Mouse (Mus musculus): Measurements from ENCODE around the gene Insl6. TPM values are rescaled to one million over a fixed set of nuclear protein-coding genes. Genes with fewer than 3 reads are reported as not detected.
A peak's percentile ranks its signal among the peaks of the same experiment; 100 is the strongest.

Gene Insl6
- polyA plus RNA-seq, 1 experiment from 2014 or later: 3.2 TPM

DNA sequence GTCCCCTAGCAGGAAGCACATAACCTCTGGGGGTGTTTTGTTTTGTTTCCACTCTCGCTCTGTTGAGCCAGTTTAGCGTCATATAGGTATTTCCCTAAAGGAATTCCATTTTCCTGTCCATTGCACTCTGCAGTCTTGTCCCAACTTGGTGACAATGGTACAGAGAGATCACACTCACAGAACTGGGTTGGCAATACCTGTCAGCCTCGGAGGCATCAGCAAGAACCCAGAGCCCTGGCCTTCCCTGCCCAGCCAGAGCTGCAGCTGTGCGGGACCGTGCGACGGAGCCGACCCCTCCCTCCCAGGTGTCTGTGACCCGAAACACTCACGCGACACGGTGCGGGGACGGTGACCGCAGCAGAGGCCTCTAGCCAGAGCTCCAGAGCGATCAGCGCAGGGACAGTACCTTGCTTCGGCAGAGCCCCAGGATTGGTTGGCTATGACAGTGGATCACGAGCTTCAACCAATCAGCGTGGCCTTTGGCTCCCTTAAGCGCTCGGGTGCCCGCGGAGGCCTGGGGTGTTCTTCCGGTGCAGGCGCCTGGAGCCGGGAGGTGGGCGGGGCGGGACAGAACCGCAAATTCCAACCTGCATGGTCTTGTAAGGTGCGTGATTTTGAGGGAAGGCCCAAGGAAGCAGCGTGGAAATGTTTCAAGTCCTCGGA, 36.4 kb upstream of the Insl6 start:
- WGBS: 3% methylated on average over 33 of the region's 33 CpGs
- Histone ChIP-seq H3K4me3 (ENCODE audit: low read depth, low read length) (peak overlapping the region; percentile 74), H3K27me3 (replicated peaks; ENCODE audit: control insufficient read depth, insufficient read depth, low read length) (no peaks in the 10 kb centered on the region), H3K4me1 (replicated peaks; ENCODE audit: control insufficient read depth, insufficient read depth, low read length) (peaks cover 16% of the 10 kb centered on the region), H3K27ac (ENCODE audit: low read depth, low read length) (no peak overlapping the region; the same call in 1 of the 2 replicates), H3K4me2 (peak overlapping the region; percentile 89), H3K36me3 (ENCODE audit: control insufficient read depth, insufficient read depth, low read length) (no peaks in the 10 kb centered on the region), H3K9ac (ENCODE audit: low read depth, low read length) (peak overlapping the region; percentile 78), H3K9me3 (ENCODE audit: control insufficient read depth, low read length) (no peaks in the 10 kb centered on the region)
- ATAC-seq (replicated peaks; ENCODE audit: low FRiP score): peak; percentile 100
- DNase-seq (ENCODE audit: low spot score): peak; percentile 80

DNA sequence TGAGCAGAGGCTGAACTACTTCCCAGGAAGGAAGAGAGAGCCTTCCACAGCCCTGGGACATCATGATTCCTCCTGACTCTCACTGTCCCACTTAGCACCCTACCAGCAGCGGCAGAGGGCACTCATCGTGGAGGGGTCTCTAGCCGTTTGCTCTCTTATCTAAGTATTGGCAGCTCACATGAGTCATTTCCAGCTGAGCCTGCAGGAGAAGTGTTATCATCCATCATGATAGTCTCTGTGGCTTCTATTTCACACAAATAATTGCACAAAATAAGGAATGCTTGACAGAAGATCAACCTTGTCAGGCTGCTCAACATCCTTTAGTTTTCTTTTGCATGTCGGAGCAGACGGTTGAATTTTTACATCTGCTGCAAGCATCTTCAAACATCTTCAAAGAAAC, 35.1 kb upstream of the Insl6 start:
- no peaks in the 10 kb centered on the region for H3K9me3 ChIP-seq (ENCODE audit: control insufficient read depth, low read length)
- DNase-seq (ENCODE audit: low spot score) (no peak), ATAC-seq (replicated peaks; ENCODE audit: low FRiP score) (no peak)
- H3K9ac ChIP-seq (ENCODE audit: low read depth, low read length): 0 out of 2 replicates have a peak overlapping the region, but pooled peaks have one; percentile 12
- H3K4me2 ChIP-seq: peak overlapping the region; percentile 89
- peaks cover 16% of the 10 kb centered on the region for H3K4me1 ChIP-seq (replicated peaks; ENCODE audit: control insufficient read depth, insufficient read depth, low read length)
- H3K27me3 ChIP-seq (replicated peaks; ENCODE audit: control insufficient read depth, insufficient read depth, low read length): no peaks in the 10 kb centered on the region
- no peak overlapping the region for H3K27ac ChIP-seq (ENCODE audit: low read depth, low read length)
- no peak overlapping the region for H3K4me3 ChIP-seq (ENCODE audit: low read depth, low read length)
- H3K36me3 ChIP-seq (ENCODE audit: control insufficient read depth, insufficient read depth, low read length): no peaks in the 10 kb centered on the region
- 31% methylated on average over 5 of the region's 5 CpGs for WGBS

DNA sequence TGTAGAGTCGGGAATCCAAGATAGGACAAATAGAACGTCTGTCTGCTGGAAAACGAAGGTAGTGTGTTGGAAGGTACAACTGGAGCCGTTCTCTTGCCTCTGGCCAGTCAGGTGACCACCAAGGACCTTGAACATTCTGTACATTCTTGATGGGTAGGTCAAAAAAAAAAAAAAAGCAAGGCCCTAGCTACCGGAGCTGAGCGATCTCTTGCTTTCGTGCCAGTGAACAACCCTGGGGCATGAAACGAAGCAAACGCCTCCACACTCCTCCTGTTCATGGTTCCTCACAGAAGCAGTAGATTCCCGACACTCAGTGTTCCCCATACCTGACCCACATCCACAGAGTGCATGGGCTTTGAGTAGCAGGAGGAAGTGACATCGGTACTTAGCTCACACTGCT, 31.1 kb upstream of the Insl6 start:
- DNase-seq (ENCODE audit: low spot score) (no peak), ATAC-seq (replicated peaks; ENCODE audit: low FRiP score) (no peak)
- peaks cover 12% of the 10 kb centered on the region for H3K4me1 ChIP-seq (replicated peaks; ENCODE audit: control insufficient read depth, insufficient read depth, low read length)
- H3K9me3 ChIP-seq (ENCODE audit: control insufficient read depth, low read length): no peaks in the 10 kb centered on the region
- no peak overlapping the region for H3K4me2 ChIP-seq
- WGBS: 86% methylated on average over 11 of the region's 11 CpGs
- H3K27ac ChIP-seq (ENCODE audit: low read depth, low read length): no peak overlapping the region
- H3K36me3 ChIP-seq (ENCODE audit: control insufficient read depth, insufficient read depth, low read length): no peaks in the 10 kb centered on the region
- no peak overlapping the region for H3K4me3 ChIP-seq (ENCODE audit: low read depth, low read length)
- H3K27me3 ChIP-seq (replicated peaks; ENCODE audit: control insufficient read depth, insufficient read depth, low read length): no peaks in the 10 kb centered on the region
- H3K9ac ChIP-seq (ENCODE audit: low read depth, low read length): no peak overlapping the region

DNA sequence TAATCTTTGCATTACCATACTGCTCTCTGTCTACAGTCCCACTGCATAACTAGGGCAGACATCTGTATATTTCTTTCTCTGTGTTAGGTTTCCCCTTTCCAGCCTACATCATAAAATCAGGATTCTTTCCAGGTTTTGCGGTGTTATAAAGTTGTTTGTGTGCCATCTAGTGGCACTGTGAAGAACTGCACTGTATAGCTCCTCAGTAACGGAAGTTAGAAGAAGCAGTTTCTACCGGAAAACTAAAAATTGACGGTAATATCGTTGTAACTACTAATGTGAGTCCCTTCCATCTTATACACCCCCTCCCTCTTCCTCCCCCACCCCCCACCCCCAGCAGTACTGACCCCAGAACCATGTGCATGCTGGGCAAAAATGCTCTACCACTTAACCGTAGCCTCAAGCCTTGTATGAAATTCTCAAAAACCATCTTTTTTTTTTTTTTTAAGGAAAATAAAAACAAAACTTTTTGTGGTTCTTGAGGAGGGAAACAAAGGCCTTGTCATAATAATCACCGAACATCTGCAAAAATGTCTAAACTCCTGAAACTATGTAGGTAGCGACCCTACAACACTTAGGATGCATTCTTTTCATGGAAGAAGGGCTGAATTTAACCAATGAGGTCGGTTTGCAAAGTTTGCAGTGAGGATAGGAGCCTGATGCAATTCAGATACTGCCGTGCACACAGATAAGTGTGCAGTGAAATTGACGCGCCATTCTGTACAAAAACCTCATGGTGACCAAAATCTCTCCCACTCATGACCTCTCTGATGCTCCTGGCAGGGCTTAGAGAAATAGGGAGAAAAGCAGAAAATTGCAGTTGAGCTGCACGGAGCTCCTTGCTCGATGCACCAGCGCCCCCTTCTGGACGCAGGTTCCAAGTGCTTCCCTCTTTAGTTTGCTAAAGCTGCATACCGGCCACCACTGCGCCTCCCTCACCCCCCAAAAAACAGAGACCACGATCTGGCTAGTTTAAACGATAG, 30.0 kb upstream of the Insl6 start:
- H3K27me3 ChIP-seq (replicated peaks; ENCODE audit: control insufficient read depth, insufficient read depth, low read length): no peaks in the 10 kb centered on the region
- H3K27ac ChIP-seq (ENCODE audit: low read depth, low read length): 0 out of 2 replicates have a peak overlapping the region, but pooled peaks have one; percentile 3
- peak overlapping the region; percentile 86 for H3K4me2 ChIP-seq
- peak overlapping the region; percentile 43 for H3K4me3 ChIP-seq (ENCODE audit: low read depth, low read length)
- peaks cover 2% of the 10 kb centered on the region for H3K4me1 ChIP-seq (replicated peaks; ENCODE audit: control insufficient read depth, insufficient read depth, low read length)
- H3K36me3 ChIP-seq (ENCODE audit: control insufficient read depth, insufficient read depth, low read length): no peaks in the 10 kb centered on the region
- DNase-seq (ENCODE audit: low spot score) (peak; percentile 82), ATAC-seq (replicated peaks; ENCODE audit: low FRiP score) (peak; percentile 79)
- no peaks in the 10 kb centered on the region for H3K9me3 ChIP-seq (ENCODE audit: control insufficient read depth, low read length)
- H3K9ac ChIP-seq (ENCODE audit: low read depth, low read length): peak overlapping the region; percentile 45
- 6% methylated on average over 20 of the region's 20 CpGs for WGBS

DNA sequence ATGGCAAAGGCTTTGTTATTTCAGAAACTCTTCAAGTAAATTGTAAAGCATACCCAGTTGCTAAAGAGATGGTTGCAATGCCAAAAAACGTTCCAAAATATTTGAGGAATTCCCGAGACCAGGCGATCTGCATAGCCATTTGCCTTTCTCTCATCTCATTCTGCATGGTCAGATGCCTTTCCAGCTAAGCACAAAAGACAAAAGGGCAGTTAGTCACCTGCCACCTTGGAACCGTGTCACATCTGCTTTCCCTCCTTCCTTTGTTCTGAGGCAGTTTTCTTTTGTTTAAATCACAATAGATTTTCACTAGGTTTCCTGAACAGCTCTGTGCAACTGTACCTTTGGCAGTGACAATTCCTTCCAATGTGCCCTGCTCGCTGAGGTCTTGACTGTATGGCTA, 25.8 kb upstream of the Insl6 start:
- ATAC-seq (replicated peaks; ENCODE audit: low FRiP score): no peak
- Histone ChIP-seq H3K9me3 (ENCODE audit: control insufficient read depth, low read length) (no peaks in the 10 kb centered on the region), H3K27me3 (replicated peaks; ENCODE audit: control insufficient read depth, insufficient read depth, low read length) (no peaks in the 10 kb centered on the region), H3K4me3 (ENCODE audit: low read depth, low read length) (no peak overlapping the region), H3K4me1 (replicated peaks; ENCODE audit: control insufficient read depth, insufficient read depth, low read length) (no peaks in the 10 kb centered on the region), H3K9ac (ENCODE audit: low read depth, low read length) (no peak overlapping the region), H3K4me2 (no peak overlapping the region), H3K36me3 (ENCODE audit: control insufficient read depth, insufficient read depth, low read length) (no peaks in the 10 kb centered on the region), H3K27ac (ENCODE audit: low read depth, low read length) (no peak overlapping the region)
- no peak for DNase-seq (ENCODE audit: low spot score)
- 64% methylated on average over 5 of the region's 5 CpGs for WGBS

DNA sequence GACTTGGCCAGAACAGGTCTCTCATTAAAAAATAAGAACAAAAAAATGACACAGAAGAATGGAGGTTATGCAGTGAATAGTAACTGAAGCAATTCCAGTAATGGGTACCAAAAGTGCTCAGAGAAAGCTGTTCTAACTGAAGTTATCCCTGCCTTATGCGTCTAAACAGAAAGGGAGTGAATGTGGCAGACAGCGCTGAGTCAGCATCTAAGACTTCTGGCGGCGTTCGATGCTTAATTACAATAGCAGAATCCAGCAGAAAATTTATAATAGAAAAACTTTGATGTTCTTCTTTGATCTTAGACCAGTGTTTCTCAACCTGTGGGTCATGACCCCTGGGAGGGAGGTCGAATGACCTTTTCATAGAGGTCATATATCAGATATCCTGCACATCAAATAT, 20.5 kb upstream of the Insl6 start:
- Histone ChIP-seq H3K9ac (ENCODE audit: low read depth, low read length) (no peak overlapping the region), H3K36me3 (ENCODE audit: control insufficient read depth, insufficient read depth, low read length) (no peaks in the 10 kb centered on the region)
- WGBS: 83% methylated on average over 6 of the region's 6 CpGs

DNA sequence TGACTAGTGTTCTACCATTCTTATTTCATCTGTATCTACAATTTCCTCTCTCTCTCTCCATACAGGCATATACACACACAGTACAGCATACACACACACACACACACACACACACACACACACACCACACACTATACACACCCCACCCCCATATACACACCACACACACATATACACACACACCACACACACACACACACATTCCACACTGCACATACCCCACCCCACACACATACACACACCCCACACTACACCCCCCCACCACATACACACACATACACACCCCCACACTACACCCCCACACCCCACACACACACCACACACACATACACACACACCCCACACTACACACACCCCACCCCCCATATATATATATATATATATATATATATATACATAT, 19.7 kb upstream of the Insl6 start:
- no peak for ATAC-seq (replicated peaks; ENCODE audit: low FRiP score)

More for the DNA sequence above, 20.5 kb upstream of the Insl6 start:
- no peak for DNase-seq (ENCODE audit: low spot score)
- Histone ChIP-seq H3K4me2 (no peak overlapping the region), H3K4me1 (replicated peaks; ENCODE audit: control insufficient read depth, insufficient read depth, low read length) (no peaks in the 10 kb centered on the region), H3K4me3 (ENCODE audit: low read depth, low read length) (no peak overlapping the region), H3K27me3 (replicated peaks; ENCODE audit: control insufficient read depth, insufficient read depth, low read length) (no peaks in the 10 kb centered on the region), H3K27ac (ENCODE audit: low read depth, low read length) (no peak overlapping the region), H3K9me3 (ENCODE audit: control insufficient read depth, low read length) (no peaks in the 10 kb centered on the region)
- no peak for ATAC-seq (replicated peaks; ENCODE audit: low FRiP score)

DNA sequence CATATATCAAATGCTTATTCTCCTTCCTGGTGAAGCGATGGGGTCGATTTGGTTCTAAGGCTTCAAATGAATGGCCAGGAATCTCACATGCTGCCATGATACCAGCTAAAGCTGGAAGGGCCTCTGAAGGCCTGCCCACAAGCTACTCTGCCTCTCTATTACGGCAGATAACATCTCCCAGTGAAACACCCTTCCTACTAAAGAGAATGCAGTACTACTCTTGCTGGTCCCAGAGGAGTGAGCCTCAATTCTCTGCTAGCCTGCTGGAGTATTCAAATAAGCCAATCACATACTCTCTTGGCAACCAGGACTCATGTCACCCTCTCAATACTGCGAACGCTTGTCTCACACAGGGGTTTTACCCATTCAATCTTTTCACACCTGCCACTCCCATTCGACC, 17.1 kb upstream of the Insl6 start:
- 66% methylated on average over 6 of the region's 6 CpGs for WGBS
- no peak for DNase-seq (ENCODE audit: low spot score)
- H3K9me3 ChIP-seq (ENCODE audit: control insufficient read depth, low read length): no peaks in the 10 kb centered on the region

More for the DNA sequence above, 19.7 kb upstream of the Insl6 start:
- Histone ChIP-seq H3K4me1 (replicated peaks; ENCODE audit: control insufficient read depth, insufficient read depth, low read length) (no peaks in the 10 kb centered on the region), H3K9me3 (ENCODE audit: control insufficient read depth, low read length) (no peaks in the 10 kb centered on the region), H3K4me3 (ENCODE audit: low read depth, low read length) (no peak overlapping the region), H3K9ac (ENCODE audit: low read depth, low read length) (no peak overlapping the region), H3K27ac (ENCODE audit: low read depth, low read length) (no peak overlapping the region), H3K27me3 (replicated peaks; ENCODE audit: control insufficient read depth, insufficient read depth, low read length) (no peaks in the 10 kb centered on the region), H3K4me2 (no peak overlapping the region), H3K36me3 (ENCODE audit: control insufficient read depth, insufficient read depth, low read length) (no peaks in the 10 kb centered on the region)
- DNase-seq (ENCODE audit: low spot score): no peak

More for the DNA sequence above, 17.1 kb upstream of the Insl6 start:
- ATAC-seq (replicated peaks; ENCODE audit: low FRiP score): no peak
- Histone ChIP-seq H3K4me3 (ENCODE audit: low read depth, low read length) (no peak overlapping the region), H3K4me2 (no peak overlapping the region), H3K27me3 (replicated peaks; ENCODE audit: control insufficient read depth, insufficient read depth, low read length) (no peaks in the 10 kb centered on the region), H3K36me3 (ENCODE audit: control insufficient read depth, insufficient read depth, low read length) (no peaks in the 10 kb centered on the region), H3K4me1 (replicated peaks; ENCODE audit: control insufficient read depth, insufficient read depth, low read length) (no peaks in the 10 kb centered on the region), H3K27ac (ENCODE audit: low read depth, low read length) (no peak overlapping the region), H3K9ac (ENCODE audit: low read depth, low read length) (no peak overlapping the region)
